Mouse (Mus musculus): ENCODE results near the gene Lsp1.

The Lsp1 gene

GRCm38 (mm10) chr7:142460636-142461077 lies at the start of gene Lsp1:
TSS of gene Lsp1 (plus strand) at chr7:142460809.
- no peak for DNase-seq (ENCODE audit: low read depth, low spot score)

GRCm38 (mm10) chr7:142413285-142413684 lies 47.3 kb upstream of the Lsp1 start:
- DNase-seq (ENCODE audit: low read depth, low spot score), result no peak

GRCm38 (mm10) chr7:142415314-142415713 lies 45.3 kb upstream of the Lsp1 start:
- no peak for DNase-seq (ENCODE audit: low read depth, low spot score)

GRCm38 (mm10) chr7:142416225-142416624 lies 44.4 kb upstream of the Lsp1 start:
- no peak for DNase-seq (ENCODE audit: low read depth, low spot score)

- no peak for DNase-seq (ENCODE audit: low read depth, low spot score)
Measured at GRCm38 (mm10) chr7:142418027-142418426, 42.6 kb upstream of the Lsp1 start.

GRCm38 (mm10) chr7:142418679-142419078 lies 41.9 kb upstream of the Lsp1 start:
- DNase-seq (ENCODE audit: low read depth, low spot score), result no peak

GRCm38 (mm10) chr7:142419887-142420286 lies 40.7 kb upstream of the Lsp1 start:
- no peak for DNase-seq (ENCODE audit: low read depth, low spot score)

- no peak for DNase-seq (ENCODE audit: low read depth, low spot score)
Measured at GRCm38 (mm10) chr7:142421826-142422225, 38.8 kb upstream of the Lsp1 start.

- no peak for DNase-seq (ENCODE audit: low read depth, low spot score)
Measured at GRCm38 (mm10) chr7:142425641-142426213, 34.9 kb upstream of the Lsp1 start.

GRCm38 (mm10) chr7:142428213-142428612 lies 32.4 kb upstream of the Lsp1 start:
- DNase-seq (ENCODE audit: low read depth, low spot score), result no peak

GRCm38 (mm10) chr7:142430160-142430678 lies 30.4 kb upstream of the Lsp1 start:
- DNase-seq (ENCODE audit: low read depth, low spot score), result no peak

- DNase-seq (ENCODE audit: low read depth, low spot score), result no peak
Measured at GRCm38 (mm10) chr7:142431106-142431505, 29.5 kb upstream of the Lsp1 start.

GRCm38 (mm10) chr7:142433623-142434022 lies 27.0 kb upstream of the Lsp1 start:
- no peak for DNase-seq (ENCODE audit: low read depth, low spot score)

- DNase-seq (ENCODE audit: low read depth, low spot score), result peak; percentile 66
Measured at GRCm38 (mm10) chr7:142434137-142434865, 26.3 kb upstream of the Lsp1 start, which contains the start of gene Syt8. TSS of gene Syt8 (plus strand) at chr7:142434850.

- peak; percentile 88 for DNase-seq (ENCODE audit: low read depth, low spot score)
Measured at GRCm38 (mm10) chr7:142435524-142435923, 25.1 kb upstream of the Lsp1 start.

GRCm38 (mm10) chr7:142437324-142437723 lies 23.3 kb upstream of the Lsp1 start:
- peak; percentile 75 for DNase-seq (ENCODE audit: low read depth, low spot score)

- DNase-seq (ENCODE audit: low read depth, low spot score), result no peak
Measured at GRCm38 (mm10) chr7:142439966-142440365, 20.6 kb upstream of the Lsp1 start.

GRCm38 (mm10) chr7:142440657-142441114 lies 19.9 kb upstream of the Lsp1 start:
- peak; percentile 79 for DNase-seq (ENCODE audit: low read depth, low spot score)

- DNase-seq (ENCODE audit: low read depth, low spot score), result no peak
Measured at GRCm38 (mm10) chr7:142441585-142441984, 19.0 kb upstream of the Lsp1 start, which contains the start of gene Tnni2. TSS of gene Tnni2 (plus strand) at chr7:142441808.

- DNase-seq (ENCODE audit: low read depth, low spot score), result no peak
Measured at GRCm38 (mm10) chr7:142442081-142442907, 18.3 kb upstream of the Lsp1 start.

- DNase-seq (ENCODE audit: low read depth, low spot score), result no peak
Measured at GRCm38 (mm10) chr7:142442908-142443420, 17.6 kb upstream of the Lsp1 start.

- no peak for DNase-seq (ENCODE audit: low read depth, low spot score)
Measured at GRCm38 (mm10) chr7:142443474-142443873, 17.1 kb upstream of the Lsp1 start.

All from 3T3-L1 (cell line).